Mouse (Mus musculus) mesoderm, embryonic 11.5 days (tissue): ENCODE measurements around the gene Srp54a.
"Not testable (repeated sequence)": the region's sequence is repeated elsewhere in the genome, so short reads cannot be mapped to it uniquely, and the experiment has no call there.

Source experiments
- DNase-seq: peaks from one replicate; pipeline ENCODE4 v3.0.0-alpha.2; 2012; ENCODE audit warnings: low read depth, low spot score

The Srp54a gene

GRCm38 (mm10) chr12:55124731-55125130 is 44.7 kb downstream of the Srp54a start:
- DNase-seq: not testable (repeated sequence)

GRCm38 (mm10) chr12:55135540-55135939 is 55.5 kb downstream of the Srp54a start:
- DNase-seq: not testable (repeated sequence)

- DNase-seq: not testable (repeated sequence)
Observed at GRCm38 (mm10) chr12:55137859-55138258, 57.8 kb downstream of the Srp54a start.

- DNase-seq: not testable (repeated sequence)
Observed at GRCm38 (mm10) chr12:55154559-55155448, 74.7 kb downstream of the Srp54a start, which contains the start of gene Srp54b. Gene Srp54b, plus strand, starts transcription at chr12:55155104.

GRCm38 (mm10) chr12:55155449-55155783 is 75.4 kb downstream of the Srp54a start:
- DNase-seq: not testable (repeated sequence)
